Mouse (Mus musculus) heart, adult 2 months (tissue): Measurements from ENCODE around the gene Klb.

ENCODE experiments used
- CTCF ChIP-seq: fragments of 200-600 bp; IDR thresholded peaks from 2 replicates; pipeline ENCODE4 v1.8.1; 2022; ENCODE audit warnings: antibody characterized with exemption, mild to moderate bottlenecking, moderate library complexity
- POLR2A ChIP-seq: fragments of 200-500 bp; IDR thresholded peaks from 2 replicates; pipeline ENCODE4 v1.6.1; 2011; ENCODE audit warnings: mild to moderate bottlenecking, low read depth, low read length, control low read depth; ENCODE audit not compliant: insufficient read depth

- TF ChIP-seq CTCF (no peak), POLR2A (no peak)
Measured at GRCm38 (mm10) chr5:65324758-65325355, 23.3 kb upstream of the Klb start.
